Mouse (Mus musculus) spleen, postnatal 4 days (tissue): ENCODE measurements around the gene Dcakd.
A peak's percentile ranks its signal among the peaks of the same experiment; 100 is the strongest.

ENCODE experiments used
- DNase-seq, 2 experiments: peaks; one replicate each; pipeline ENCODE4 v3.0.0; 2022; ENCODE audit warnings: low spot score in 2 of 2

Dcakd gene

GRCm38 (mm10) chr11:102945306-102946264 is 82.5 kb downstream of the Dcakd start:
- DNase-seq: peak in 1 of 2 experiments; percentile 68
